Mouse (Mus musculus): ENCODE results near the gene Tomm70a. TPM values are rescaled to one million over a fixed set of nuclear protein-coding genes. Genes with fewer than 3 reads are reported as not detected.

Gene Tomm70a
- polyA plus RNA-seq, 1 experiment: 13.2 TPM

- Histone ChIP-seq H3K4me3 (replicated peaks; ENCODE audit: control insufficient read depth, low read depth, low read length) (no peak overlapping the region), H3K4me1 (ENCODE audit: control insufficient read depth, insufficient read depth, low read length) (peaks cover 2% of the 10 kb centered on the region; the same call in 1 of the 2 replicates), H3K27ac (ENCODE audit: control insufficient read depth, insufficient read depth, low read depth, low read length, poor library complexity) (no peak overlapping the region)
- TF ChIP-seq POLR2A (IDR thresholded peaks at IDR 0.05; ENCODE audit: borderline replicate concordance, control insufficient read depth, low read depth, low read length) (no peak), CTCF (IDR thresholded peaks at IDR 0.05; ENCODE audit: control insufficient read depth, insufficient read depth, low read length) (no peak)
- WGBS: 89% methylated on average over 4 of the region's 4 CpGs
Measured at GRCm38 (mm10) chr16:57186618-57187017, 65.1 kb downstream of the Tomm70a start.

- Histone ChIP-seq H3K4me3 (replicated peaks; ENCODE audit: control insufficient read depth, low read depth, low read length) (no peak overlapping the region), H3K4me1 (ENCODE audit: control insufficient read depth, insufficient read depth, low read length) (peaks cover 2% of the 10 kb centered on the region; the same call in 1 of the 2 replicates), H3K27ac (ENCODE audit: control insufficient read depth, insufficient read depth, low read depth, low read length, poor library complexity) (no peak overlapping the region)
- TF ChIP-seq POLR2A (IDR thresholded peaks at IDR 0.05; ENCODE audit: borderline replicate concordance, control insufficient read depth, low read depth, low read length): no peak
- no peak for TF ChIP-seq CTCF (IDR thresholded peaks at IDR 0.05; ENCODE audit: control insufficient read depth, insufficient read depth, low read length)
- WGBS: 10% methylated on average over 2 of the region's 2 CpGs
Measured at GRCm38 (mm10) chr16:57189493-57189892, 68.0 kb downstream of the Tomm70a start.

GRCm38 (mm10) chr16:57190390-57190789 is 68.9 kb downstream of the Tomm70a start:
- WGBS: 77% methylated on average over 8 of the region's 8 CpGs
- Histone ChIP-seq H3K4me3 (replicated peaks; ENCODE audit: control insufficient read depth, low read depth, low read length) (no peak overlapping the region), H3K27ac (ENCODE audit: control insufficient read depth, insufficient read depth, low read depth, low read length, poor library complexity) (no peak overlapping the region), H3K4me1 (ENCODE audit: control insufficient read depth, insufficient read depth, low read length) (peaks cover 2% of the 10 kb centered on the region; the same call in 1 of the 2 replicates)
- TF ChIP-seq POLR2A (IDR thresholded peaks at IDR 0.05; ENCODE audit: borderline replicate concordance, control insufficient read depth, low read depth, low read length): no peak
- TF ChIP-seq CTCF (IDR thresholded peaks at IDR 0.05; ENCODE audit: control insufficient read depth, insufficient read depth, low read length): no peak

GRCm38 (mm10) chr16:57191214-57191613 is 69.7 kb downstream of the Tomm70a start:
- Histone ChIP-seq H3K27ac (ENCODE audit: control insufficient read depth, insufficient read depth, low read depth, low read length, poor library complexity) (no peak overlapping the region), H3K4me3 (replicated peaks; ENCODE audit: control insufficient read depth, low read depth, low read length) (no peak overlapping the region), H3K4me1 (ENCODE audit: control insufficient read depth, insufficient read depth, low read length) (peaks cover 2% of the 10 kb centered on the region; the same call in 1 of the 2 replicates)
- 91% methylated on average over 14 of the region's 14 CpGs for WGBS
- TF ChIP-seq POLR2A (IDR thresholded peaks at IDR 0.05; ENCODE audit: borderline replicate concordance, control insufficient read depth, low read depth, low read length) (no peak), CTCF (IDR thresholded peaks at IDR 0.05; ENCODE audit: control insufficient read depth, insufficient read depth, low read length) (no peak)

GRCm38 (mm10) chr16:57196590-57196989 is 75.1 kb downstream of the Tomm70a start:
- Histone ChIP-seq H3K4me1 (ENCODE audit: control insufficient read depth, insufficient read depth, low read length) (no peaks in the 10 kb centered on the region; the same call in 1 of the 2 replicates), H3K4me3 (replicated peaks; ENCODE audit: control insufficient read depth, low read depth, low read length) (no peak overlapping the region), H3K27ac (ENCODE audit: control insufficient read depth, insufficient read depth, low read depth, low read length, poor library complexity) (peak overlapping the region; percentile 64)
- 43% methylated on average over 5 of the region's 5 CpGs for WGBS
- no peak for TF ChIP-seq POLR2A (IDR thresholded peaks at IDR 0.05; ENCODE audit: borderline replicate concordance, control insufficient read depth, low read depth, low read length)
- no peak for TF ChIP-seq CTCF (IDR thresholded peaks at IDR 0.05; ENCODE audit: control insufficient read depth, insufficient read depth, low read length)

GRCm38 (mm10) chr16:57197281-57197680 is 75.8 kb downstream of the Tomm70a start:
- Histone ChIP-seq H3K4me3 (replicated peaks; ENCODE audit: control insufficient read depth, low read depth, low read length) (no peak overlapping the region), H3K27ac (ENCODE audit: control insufficient read depth, insufficient read depth, low read depth, low read length, poor library complexity) (no peak overlapping the region), H3K4me1 (ENCODE audit: control insufficient read depth, insufficient read depth, low read length) (no peaks in the 10 kb centered on the region; the same call in 1 of the 2 replicates)
- TF ChIP-seq CTCF (IDR thresholded peaks at IDR 0.05; ENCODE audit: control insufficient read depth, insufficient read depth, low read length) (no peak), POLR2A (IDR thresholded peaks at IDR 0.05; ENCODE audit: borderline replicate concordance, control insufficient read depth, low read depth, low read length) (no peak)
- WGBS: 71% methylated on average over 3 of the region's 3 CpGs

Other genes starting within 250 kb of the Tomm70a start
- 5.3 and 8.8 TPM in 2 replicates for gene Tmem45a, start 235.5 kb upstream of the Tomm70a start, polyA plus RNA-seq (2011; ENCODE audit: insufficient read depth, insufficient read length, low replicate concordance, missing spikeins)
- gene Lnp1, start 193.6 kb upstream of the Tomm70a start, polyA plus RNA-seq (2011; ENCODE audit: insufficient read depth, insufficient read length, low replicate concordance, missing spikeins): not detected in 2 replicates
- 1.0 TPM in 1 of 2 replicates, not detected in the other for gene Tmem45a2, start 50.3 kb upstream of the Tomm70a start, polyA plus RNA-seq (2011; ENCODE audit: insufficient read depth, insufficient read length, low replicate concordance, missing spikeins)
- gene Nit2, start 45.6 kb downstream of the Tomm70a start, polyA plus RNA-seq (2011; ENCODE audit: insufficient read depth, insufficient read length, low replicate concordance, missing spikeins): 9.5 and 35.4 TPM in 2 replicates
- 5.4 and 21.4 TPM in 2 replicates for gene Tbc1d23, start 109.8 kb downstream of the Tomm70a start, polyA plus RNA-seq (2011; ENCODE audit: insufficient read depth, insufficient read length, low replicate concordance, missing spikeins)
- gene Tmem30c, start 171.2 kb downstream of the Tomm70a start, polyA plus RNA-seq (2011; ENCODE audit: insufficient read depth, insufficient read length, low replicate concordance, missing spikeins): 0.27 and 1.4 TPM in 2 replicates
- gene Filip1l, start 231.4 kb downstream of the Tomm70a start, polyA plus RNA-seq (2011; ENCODE audit: insufficient read depth, insufficient read length, low replicate concordance, missing spikeins): 10.6 and 13.8 TPM in 2 replicates